Mouse (Mus musculus) small intestine, adult 2 months (tissue): ENCODE results near the gene Mettl4.

Source experiments
- CTCF ChIP-seq: fragments of 200-500 bp; IDR thresholded peaks from 2 replicates; pipeline ENCODE4 v1.5.1; 2012; ENCODE audit warnings: low read depth, mild to moderate bottlenecking, control low read depth, inconsistent platforms, low read length, moderate library complexity, mixed read lengths; ENCODE audit not compliant: insufficient replicate concordance, insufficient read length; ENCODE audit errors: extremely low read depth
- POLR2A ChIP-seq: fragments of 200-500 bp; IDR thresholded peaks from 2 replicates; pipeline ENCODE4 v1.6.1; 2012; ENCODE audit warnings: low read depth, mild to moderate bottlenecking, control low read depth, inconsistent platforms, low read length, moderate library complexity

DNA sequence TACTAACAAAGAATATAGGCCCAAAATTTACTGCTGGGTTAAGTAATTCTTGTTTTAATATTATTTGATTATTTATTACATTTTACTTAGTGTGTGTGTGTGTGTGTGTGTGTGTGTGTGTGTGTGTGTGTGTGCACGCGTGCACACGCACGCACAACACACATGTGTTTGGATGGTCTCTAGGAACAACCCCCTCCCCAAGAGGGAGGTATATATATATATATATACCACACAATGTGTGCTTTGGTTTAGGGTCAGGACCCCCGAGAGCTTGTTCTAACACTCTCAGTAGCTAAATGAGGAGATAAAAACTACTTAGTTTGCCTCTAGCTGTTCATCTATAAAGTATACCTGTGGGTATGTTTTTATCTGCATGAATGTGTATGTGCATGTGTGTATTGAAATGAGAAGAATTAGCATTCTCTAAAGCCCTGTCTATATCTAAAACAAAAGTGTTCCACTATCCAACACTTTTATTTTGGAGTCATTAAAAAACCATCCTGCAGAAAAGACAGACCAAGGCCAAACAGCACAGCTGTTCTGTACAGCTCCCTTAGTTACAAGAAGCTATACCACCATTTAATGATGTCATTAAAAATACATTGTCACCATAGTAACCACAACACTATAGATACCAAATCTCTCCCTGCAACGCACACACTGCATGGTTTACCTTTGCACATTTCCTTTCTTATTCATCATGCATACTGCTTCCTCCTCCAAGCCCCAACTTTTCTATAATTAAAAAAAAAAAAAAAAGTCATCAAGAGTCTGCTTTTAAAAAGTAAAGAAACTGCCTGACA, 76.1 kb downstream of the Mettl4 start:
- TF ChIP-seq CTCF, result no peak
- no peak for TF ChIP-seq POLR2A
